Mouse (Mus musculus) liver, embryonic 14.5 days (tissue): ENCODE data around the gene Hmgcs1.

Source experiments
- CTCF ChIP-seq: IDR thresholded peaks from 2 replicates; pipeline ENCODE4 v1.5.1; 2016; ENCODE audit warnings: antibody characterized with exemption, low read depth, control low read depth
- EP300 ChIP-seq: IDR thresholded peaks from 2 replicates; pipeline ENCODE4 v1.6.1; 2016; ENCODE audit warnings: antibody characterized with exemption, low read depth

GRCm38 (mm10) chr13:119707906-119708305 lies 17.7 kb downstream of the Hmgcs1 start:
- no peak for TF ChIP-seq CTCF
- TF ChIP-seq EP300: no peak
